Mouse (Mus musculus): ENCODE measurements at regions not wholly inside any gene's neighbourhood (a gene's known extent, or its start where the extent isn't known, plus 50 kb on each side); places are given as distances from the start of the nearest gene placed in this dataset.

- no peak for DNase-seq (ENCODE audit: extremely low spot score in 1 of 2, low spot score in 1 of 2)
Observed at GRCm38 (mm10) chr6:100107508-100107907, 179.8 kb downstream of the Rybp start.

GRCm38 (mm10) chr6:100107066-100107465, 180.2 kb downstream of the Rybp start:
- no peak for DNase-seq (ENCODE audit: extremely low spot score in 1 of 2, low spot score in 1 of 2)

- no peak for DNase-seq (ENCODE audit: extremely low spot score in 1 of 2, low spot score in 1 of 2)
Observed at GRCm38 (mm10) chr6:100100565-100101133, 186.6 kb downstream of the Rybp start.

GRCm38 (mm10) chr6:100096393-100097125, 190.7 kb downstream of the Rybp start:
- DNase-seq (ENCODE audit: extremely low spot score in 1 of 2, low spot score in 1 of 2): no peak

- no peak for DNase-seq (ENCODE audit: extremely low spot score in 1 of 2, low spot score in 1 of 2)
Observed at GRCm38 (mm10) chr6:100094653-100095217, 192.6 kb downstream of the Rybp start.

GRCm38 (mm10) chr6:100092870-100093269, 194.4 kb downstream of the Rybp start:
- no peak for DNase-seq (ENCODE audit: extremely low spot score in 1 of 2, low spot score in 1 of 2)

GRCm38 (mm10) chr6:100091815-100092214, 195.5 kb downstream of the Rybp start:
- no peak for DNase-seq (ENCODE audit: extremely low spot score in 1 of 2, low spot score in 1 of 2)

- no peak for DNase-seq (ENCODE audit: extremely low spot score in 1 of 2, low spot score in 1 of 2)
Observed at GRCm38 (mm10) chr6:100088576-100088975, 198.7 kb downstream of the Rybp start.

GRCm38 (mm10) chr6:100086807-100087206, 200.5 kb downstream of the Rybp start:
- no peak for DNase-seq (ENCODE audit: extremely low spot score in 1 of 2, low spot score in 1 of 2)

GRCm38 (mm10) chr6:100085981-100086380, 201.3 kb downstream of the Rybp start:
- DNase-seq (ENCODE audit: extremely low spot score in 1 of 2, low spot score in 1 of 2): no peak

- no peak for DNase-seq (ENCODE audit: extremely low spot score in 1 of 2, low spot score in 1 of 2)
Observed at GRCm38 (mm10) chr6:100083868-100084477, 203.3 kb downstream of the Rybp start.

- DNase-seq (ENCODE audit: extremely low spot score in 1 of 2, low spot score in 1 of 2): no peak
Observed at GRCm38 (mm10) chr6:100083127-100083526, 204.2 kb downstream of the Rybp start.

- no peak for DNase-seq (ENCODE audit: extremely low spot score in 1 of 2, low spot score in 1 of 2)
Observed at GRCm38 (mm10) chr6:100074672-100075335, 212.5 kb downstream of the Rybp start.

GRCm38 (mm10) chr6:100072261-100072968, 214.9 kb downstream of the Rybp start:
- DNase-seq (ENCODE audit: extremely low spot score in 1 of 2, low spot score in 1 of 2): no peak

- DNase-seq (ENCODE audit: extremely low spot score in 1 of 2, low spot score in 1 of 2): no peak
Observed at GRCm38 (mm10) chr6:100069151-100069550, 218.1 kb downstream of the Rybp start.

GRCm38 (mm10) chr6:100067273-100067672, 220.0 kb downstream of the Rybp start:
- no peak for DNase-seq (ENCODE audit: extremely low spot score in 1 of 2, low spot score in 1 of 2)

- DNase-seq (ENCODE audit: extremely low spot score in 1 of 2, low spot score in 1 of 2): no peak
Observed at GRCm38 (mm10) chr6:100065586-100065985, 221.7 kb downstream of the Rybp start.

- no peak for DNase-seq (ENCODE audit: extremely low spot score in 1 of 2, low spot score in 1 of 2)
Observed at GRCm38 (mm10) chr6:100062961-100063360, 224.3 kb downstream of the Rybp start.

- DNase-seq (ENCODE audit: extremely low spot score in 1 of 2, low spot score in 1 of 2): peak; percentile 30 to 61
Observed at GRCm38 (mm10) chr6:100059803-100060202, 227.5 kb downstream of the Rybp start.

GRCm38 (mm10) chr6:100055980-100056379, 231.3 kb downstream of the Rybp start:
- no peak for DNase-seq (ENCODE audit: extremely low spot score in 1 of 2, low spot score in 1 of 2)

Measured in layer of hippocampus, postnatal 25 days (tissue).